ENCODE assay signal across 8 mouse cellular contexts in the genomic region with DNA sequence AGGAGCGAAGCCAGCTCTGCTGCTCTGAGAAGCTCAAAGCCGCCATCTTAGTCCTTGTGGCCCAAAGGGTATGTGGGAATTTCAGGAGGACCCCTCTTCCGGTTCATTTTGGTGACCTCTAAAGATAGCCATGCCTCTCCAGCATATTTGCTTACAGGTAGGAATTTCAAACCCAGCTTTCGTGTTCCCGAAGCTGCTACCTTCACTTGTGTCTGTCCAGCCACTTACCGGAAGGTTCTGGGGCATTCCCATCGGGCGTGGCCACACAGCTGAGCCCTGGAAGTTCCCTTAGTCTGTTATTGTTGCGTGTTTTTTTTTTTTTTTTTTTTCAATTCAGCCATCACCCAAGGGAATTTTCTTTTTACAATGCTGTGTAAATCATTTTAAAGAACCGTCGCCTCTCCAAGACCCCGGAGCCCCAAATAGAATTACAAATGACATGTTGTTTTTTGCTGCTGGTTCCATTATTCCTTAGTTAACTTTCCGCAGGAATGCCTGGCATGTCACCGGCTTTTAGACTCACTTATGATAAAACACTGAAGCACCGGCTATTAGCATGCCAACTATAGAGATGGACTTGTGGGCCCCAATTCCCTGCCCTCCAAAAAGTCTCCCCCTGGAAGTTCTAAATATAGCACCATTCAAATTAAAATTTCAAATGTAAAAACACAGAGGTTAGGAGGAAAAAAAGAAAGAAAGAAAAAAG. TPM values are rescaled to one million over a fixed set of nuclear protein-coding genes. Genes with fewer than 3 reads are reported as not detected.
DNase-seq lines count a peak whose midpoint lies in the region; ATAC-seq lines count a peak whose summit lies in the region.
"Had no signal": no experiment of that assay in that cellular context is flagged by ENCODE, and none has a peak within 500 bp of the region (broad histone marks: within the 10 kb centered on the region; RNA-seq: fewer than 3 reads in every experiment).

No protein-coding gene starts in this region.

- ATAC-seq in hindbrain, embryonic 11.5 days (ENCODE audit: low FRiP score): peak; percentile 38; the same call in 1 of the 2 replicates
- peak; percentile 45; the same call in 1 of the 2 replicates for ATAC-seq in limb, embryonic 13.5 days (ENCODE audit: low FRiP score, low read depth)

- H3K9me3 ChIP-seq in hindbrain, embryonic 11.5 days (ENCODE audit: control insufficient read depth, low read length): no peaks in the 10 kb centered on the region
- H3K9me3 ChIP-seq in limb, embryonic 13.5 days: no peaks in the 10 kb centered on the region

- H3K4me3 ChIP-seq in hindbrain, embryonic 11.5 days (ENCODE audit: low read depth, low read length): no peak overlapping the region
- H3K4me3 ChIP-seq in limb, embryonic 13.5 days: no peak overlapping the region

- peaks cover 7% of the 10 kb centered on the region for H3K27me3 ChIP-seq in hindbrain, embryonic 11.5 days (ENCODE audit: control insufficient read depth, insufficient read depth, low read length)
- H3K27me3 ChIP-seq in limb, embryonic 13.5 days: peaks cover 15% of the 10 kb centered on the region

- no peaks in the 10 kb centered on the region for H3K4me1 ChIP-seq in hindbrain, embryonic 11.5 days (replicated peaks; ENCODE audit: control insufficient read depth, insufficient read depth, low read length)
- peaks cover 17% of the 10 kb centered on the region for H3K4me1 ChIP-seq in limb, embryonic 13.5 days

- DNase-seq in 3T3-L1 (ENCODE audit: low read depth, low spot score) (peak; percentile 48), MN1 (ENCODE audit: low spot score) (peak; percentile 38)
- peak; percentile 33 for DNase-seq in hindbrain, embryonic 11.5 days (ENCODE audit: low spot score)
- no peak for DNase-seq in left cerebral cortex, postnatal 25 days (ENCODE audit: low spot score in 2 of 2)
- no peak for DNase-seq in right cerebral cortex, adult 2 months (ENCODE audit: low spot score in 2 of 2)
- DNase-seq in spleen, adult 18-20 months: no peak

- H3K9ac ChIP-seq in hindbrain, embryonic 11.5 days (ENCODE audit: low read depth, low read length): no peak overlapping the region
- H3K9ac ChIP-seq in limb, embryonic 13.5 days: no peak overlapping the region

- intact Hi-C loops in left cerebral cortex, postnatal 25 days (cut with DNase I): no loop called here

- 49% methylated on average over 15 of the region's 15 CpGs for WGBS in hindbrain, embryonic 11.5 days
- WGBS in limb, embryonic 13.5 days: 61% methylated on average over 15 of the region's 15 CpGs

- no peaks in the 10 kb centered on the region for H3K36me3 ChIP-seq in hindbrain, embryonic 11.5 days (ENCODE audit: control insufficient read depth, insufficient read depth, low read length)
- H3K36me3 ChIP-seq in limb, embryonic 13.5 days: no peaks in the 10 kb centered on the region

- no peak overlapping the region for H3K27ac ChIP-seq in hindbrain, embryonic 11.5 days (ENCODE audit: low read depth, low read length)
- H3K27ac ChIP-seq in limb, embryonic 13.5 days: peak overlapping the region; percentile 39; the same call in 1 of the 2 replicates

- no peak overlapping the region for H3K4me2 ChIP-seq in hindbrain, embryonic 11.5 days (replicated peaks; ENCODE audit: low read depth, low read length)
- H3K4me2 ChIP-seq in limb, embryonic 13.5 days (replicated peaks): peak overlapping the region; percentile 25; the same call in 1 of the 2 replicates

RNA-seq across cellular contexts. Expression of a gene that starts 5.1 kb away (rescaled TPM):
- polyA plus RNA-seq in hindbrain, embryonic 11.5 days (2014; fragmentation: Nextera tagmentation; extraction: Ambion mirVana): 0.77 and 1.0 TPM in 2 replicates
- 5.8 and 6.3 TPM in 2 replicates for polyA plus RNA-seq in limb, embryonic 13.5 days (2015; fragmentation: Nextera tagmentation; extraction: Ambion mirVana)
- 1 to 10 TPM; 7.4 to 8.7 TPM for total RNA-seq in left cerebral cortex, postnatal 25 days (2021)
- total RNA-seq: neutrophil, adult 5-6 weeks had no signal

Comparison
In these comparisons a context has a peak if more than half of its experiments do, and no peak if none do; other contexts are left out.
1. DNase-seq: peak in 3T3-L1 (single experiment), MN1 (single experiment) and hindbrain, embryonic 11.5 days (single experiment); none in left cerebral cortex, postnatal 25 days (0 of 2), right cerebral cortex, adult 2 months (0 of 2) and spleen, adult 18-20 months (0 of 2).